Mouse (Mus musculus): Measurements from ENCODE around the gene Sema7a.

DNA sequence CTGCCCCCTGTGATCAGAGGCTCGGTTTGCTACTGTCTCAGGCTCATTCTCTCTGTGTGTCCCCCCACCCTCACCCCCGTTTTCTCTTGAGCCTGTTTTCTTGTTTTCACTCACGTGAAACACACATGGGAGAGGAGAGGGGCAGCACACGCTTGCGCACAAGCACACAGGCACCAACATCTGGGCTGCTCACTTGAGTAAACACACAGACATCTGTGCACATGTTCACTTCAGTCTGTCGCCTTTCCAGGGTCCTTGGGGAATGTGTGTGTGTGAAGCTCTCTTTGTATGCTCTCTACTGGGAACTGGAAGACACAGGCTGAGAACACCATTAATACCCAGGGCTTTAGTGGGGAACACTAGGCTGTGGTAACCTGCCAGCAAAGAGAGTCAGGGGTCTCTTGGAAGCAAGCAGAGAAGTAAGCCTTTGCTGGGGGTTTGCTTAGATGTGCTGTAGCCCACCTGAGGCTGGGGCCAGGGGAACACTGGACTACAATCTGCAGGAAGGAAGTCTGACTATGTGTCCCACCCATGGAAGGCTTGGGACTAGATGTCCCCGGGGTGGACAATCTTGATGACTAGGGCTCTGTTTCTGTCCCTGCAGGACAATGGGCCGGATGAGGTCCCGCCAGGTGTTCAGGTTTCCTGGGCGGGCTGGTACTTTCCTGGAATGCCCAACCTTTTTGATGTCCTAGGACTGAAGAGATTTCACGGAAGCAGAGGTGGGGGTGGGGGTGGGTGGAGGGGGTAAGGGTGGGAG lies 30.0 kb downstream of the Sema7a start:
- TF ChIP-seq POLR2A (IDR thresholded peaks at IDR 0.05; ENCODE audit: low read depth, low read length) (no peak), CTCF (IDR thresholded peaks at IDR 0.05; ENCODE audit: borderline replicate concordance, insufficient read depth, low read length) (no peak)

Data from embryonic fibroblast, embryonic 13.5 days (primary cell).